Mouse (Mus musculus) spleen, embryonic (tissue): Measurements from ENCODE around the gene Ino80b.

Source experiments
- CTCF ChIA-PET: fragments of 350-600 bp; sonication (Branson Sonifier 250); formaldehyde crosslinking; loops from one replicate; lab custom pipeline; 2022; lab: Charles Lee

Gene Ino80b

DNA sequence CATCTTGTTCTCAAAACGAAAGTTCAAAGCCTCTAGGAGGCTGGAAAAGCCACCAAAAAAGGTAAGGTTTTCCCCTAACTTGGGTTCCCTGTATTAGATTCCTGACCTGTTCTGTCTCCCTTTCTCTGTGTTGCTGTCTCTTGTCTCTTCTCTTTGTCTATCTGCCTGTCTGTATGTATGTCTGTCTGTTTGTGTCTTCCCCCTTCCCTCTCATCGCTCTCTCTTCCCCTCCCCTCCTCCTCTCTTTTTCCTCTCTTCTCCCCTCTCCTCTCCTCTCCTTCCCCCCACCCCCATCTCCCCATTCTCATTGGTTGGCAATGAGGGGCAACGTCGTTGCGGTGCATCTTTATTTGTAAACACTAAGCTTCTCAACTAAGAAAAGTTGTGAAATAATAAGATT is at the start of gene Ino80b:
TSS of gene Ino80b (minus strand) at position 101 of the 400 bp plus-strand sequence.
- CTCF ChIA-PET: interaction anchor here (0.6 kb wide), 3 partner anchors 19 to 93 kb away, joined by 7 to 16 read pairs (median 9); no protein-coding TSS in a partner anchor

DNA sequence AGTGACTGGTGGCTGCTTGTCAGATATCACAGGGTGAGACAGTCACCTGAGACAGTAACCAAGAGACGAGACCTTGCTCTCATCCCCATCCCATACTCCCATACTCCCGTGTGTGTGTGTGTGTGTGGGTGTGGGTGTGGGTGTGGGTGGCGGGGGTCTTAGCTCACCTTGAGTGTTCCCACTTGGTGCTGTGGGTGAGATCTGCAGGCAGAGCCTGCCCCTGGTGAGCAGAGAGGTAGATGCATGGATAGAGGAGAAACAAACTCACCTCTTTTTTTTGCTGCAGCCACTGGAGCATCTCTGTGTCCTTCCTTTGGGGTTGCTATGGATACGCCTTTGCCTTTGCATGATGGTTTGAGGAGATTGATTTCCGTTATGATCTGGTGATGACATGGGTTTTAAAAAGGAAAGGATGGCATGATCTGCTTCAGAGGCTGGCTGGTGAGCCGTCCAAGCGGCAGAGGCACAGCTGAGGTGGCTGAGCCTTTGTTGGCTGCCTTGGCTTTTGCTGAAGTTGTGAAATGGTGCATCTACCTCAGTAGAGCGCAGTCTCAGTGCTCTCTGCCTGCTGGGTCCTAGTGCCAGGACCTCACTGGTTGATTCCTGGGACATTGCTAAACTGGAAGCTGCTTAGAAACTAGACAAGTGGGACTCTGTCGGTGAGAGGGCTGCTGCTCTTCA is 47.1 kb upstream of the Ino80b start:
- CTCF ChIA-PET: no interaction called here

DNA sequence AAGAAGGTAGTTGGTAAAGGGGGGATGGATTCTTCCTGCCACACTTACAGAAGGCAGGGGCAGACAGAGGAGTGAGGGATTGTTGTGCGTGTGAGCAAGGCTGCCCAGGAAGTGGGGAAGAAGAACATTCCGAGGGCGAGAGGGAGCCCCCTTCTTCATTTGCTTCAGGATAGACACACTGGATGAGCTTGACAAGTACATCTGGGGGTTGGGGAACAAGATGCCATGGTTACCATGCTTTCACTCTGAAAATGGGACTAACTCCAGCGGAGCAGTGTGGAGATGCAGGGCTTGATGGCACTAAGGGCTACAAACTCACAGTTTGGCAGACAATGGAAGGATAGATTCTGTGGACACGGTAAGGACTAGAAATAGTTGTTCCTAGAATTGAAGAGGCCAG is 45.8 kb upstream of the Ino80b start:
- CTCF ChIA-PET: no interaction called here

DNA sequence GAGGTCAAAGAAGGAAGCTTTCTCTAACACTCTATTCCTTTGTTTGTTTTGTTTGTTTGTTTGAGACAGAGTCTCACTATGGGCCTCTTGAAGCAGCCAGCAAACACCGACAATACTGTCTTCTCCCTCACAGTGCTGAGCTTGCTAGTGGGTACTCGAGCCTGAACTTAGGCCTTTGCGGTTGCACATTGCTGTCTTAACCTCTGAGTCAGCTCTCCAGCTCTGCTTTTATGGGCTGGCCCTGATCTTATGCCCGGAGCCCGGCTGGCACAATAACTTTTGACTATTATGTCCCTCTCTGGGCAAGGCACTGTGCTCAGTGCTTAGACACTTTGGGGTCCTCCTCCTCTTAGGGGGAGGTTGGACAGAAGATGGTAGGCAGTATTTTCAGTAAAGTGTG is 44.6 kb upstream of the Ino80b start:
- CTCF ChIA-PET: interaction anchor here (0.6 kb wide), 1 partner anchor 31 kb away, joined by 4 read pairs; no protein-coding TSS in a partner anchor

DNA sequence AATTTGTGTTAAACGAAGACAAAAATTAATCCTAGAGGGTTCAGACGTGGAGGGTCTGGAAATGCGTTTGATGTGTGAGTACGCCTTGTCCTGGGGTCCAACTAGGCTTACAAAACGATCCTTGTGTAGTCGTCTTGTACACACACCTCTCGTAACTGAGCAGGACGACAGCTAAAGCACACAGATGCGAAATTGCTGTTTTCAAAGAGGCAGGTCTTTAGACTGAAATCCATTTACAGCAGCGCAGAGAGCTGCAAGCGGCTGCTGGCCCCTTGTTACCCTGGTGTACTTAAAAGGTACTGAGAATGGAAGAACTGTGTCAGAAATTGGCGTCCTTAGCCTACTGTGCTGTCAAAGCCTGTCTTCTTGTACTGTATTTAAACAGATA is 41.0 kb upstream of the Ino80b start:
- CTCF ChIA-PET: no interaction called here

DNA sequence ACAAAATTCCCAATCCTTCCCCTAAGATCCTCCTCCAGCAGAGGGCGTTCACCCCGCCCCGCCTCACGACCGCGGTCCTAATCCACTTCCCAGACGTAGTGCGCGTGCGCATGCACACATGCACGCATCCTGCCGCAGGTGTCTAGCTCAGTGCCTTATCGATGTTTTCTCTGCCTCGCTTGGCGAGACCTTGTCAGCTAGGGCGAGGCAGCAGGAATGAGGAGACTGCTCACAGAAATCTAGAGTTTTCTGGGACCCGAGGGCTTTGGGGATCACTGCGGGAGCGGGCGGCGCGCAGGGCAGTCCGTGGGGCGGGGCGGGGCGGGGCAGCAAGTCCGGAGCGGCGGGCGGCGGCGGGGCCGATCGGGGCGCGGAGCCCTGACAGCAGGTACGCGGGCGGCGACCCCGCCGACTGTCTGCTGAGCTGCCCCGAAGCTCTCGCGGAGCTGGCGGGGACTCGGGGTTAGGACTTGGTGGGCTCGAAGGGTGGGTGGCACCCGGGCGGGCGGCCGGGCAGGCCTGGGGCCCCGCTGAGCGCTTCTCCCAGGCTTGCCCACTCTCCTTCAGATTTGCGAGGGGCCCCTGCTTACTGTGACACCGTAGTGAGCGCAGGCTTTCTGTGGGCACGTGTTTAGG is 40.5 kb upstream of the Ino80b start, which contains the start of gene Dctn1:
TSS of gene Dctn1 (plus strand) at position 314 of the 636 bp plus-strand sequence.
- CTCF ChIA-PET: no interaction called here

DNA sequence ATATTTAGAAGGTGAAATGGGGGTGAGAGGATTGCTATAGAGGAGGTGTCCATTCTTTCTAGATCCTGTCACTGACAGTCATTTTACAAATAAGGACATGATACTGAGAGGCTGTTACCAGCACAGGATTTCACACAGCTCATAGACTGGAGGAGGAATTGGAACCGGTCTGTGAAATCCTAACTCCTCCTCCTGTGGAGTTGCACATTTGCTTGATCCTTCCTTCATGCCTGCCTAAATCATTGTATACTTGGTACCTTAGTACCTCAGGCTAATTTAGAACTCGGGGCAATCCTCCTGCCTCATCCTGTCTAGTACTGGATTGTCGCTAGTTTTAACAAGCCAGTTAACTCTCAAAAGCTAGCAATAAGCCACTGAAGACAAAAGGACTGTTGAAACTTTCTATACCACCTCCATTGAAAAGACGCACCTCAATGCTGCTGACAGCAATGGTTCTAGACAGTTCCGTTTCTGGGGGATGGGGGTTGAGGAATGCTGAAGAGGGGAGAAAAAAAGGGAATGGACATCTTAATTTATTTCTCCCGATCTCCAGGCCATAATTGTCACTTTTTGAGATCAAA is 39.9 kb upstream of the Ino80b start:
- CTCF ChIA-PET: no interaction called here

DNA sequence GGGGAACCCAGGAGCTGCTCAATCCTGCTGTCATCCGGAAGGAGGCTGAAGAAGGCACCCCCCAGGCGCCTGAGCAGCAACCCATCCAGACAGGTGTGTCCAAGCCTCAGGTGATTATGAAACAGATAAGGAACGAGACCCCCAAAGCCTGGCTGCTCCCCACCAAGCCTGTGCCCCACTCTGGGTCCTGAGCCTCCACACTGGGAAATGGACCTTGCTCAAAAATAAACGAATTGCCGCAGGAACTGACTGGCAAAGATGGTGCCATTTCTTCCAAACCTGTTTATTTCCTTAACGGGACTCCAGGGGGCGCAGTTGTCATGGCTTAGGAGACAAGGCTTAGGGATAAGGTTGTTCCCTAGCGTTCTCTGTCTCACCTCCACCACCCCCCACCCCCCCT is 37.5 kb upstream of the Ino80b start:
- CTCF ChIA-PET: no interaction called here

DNA sequence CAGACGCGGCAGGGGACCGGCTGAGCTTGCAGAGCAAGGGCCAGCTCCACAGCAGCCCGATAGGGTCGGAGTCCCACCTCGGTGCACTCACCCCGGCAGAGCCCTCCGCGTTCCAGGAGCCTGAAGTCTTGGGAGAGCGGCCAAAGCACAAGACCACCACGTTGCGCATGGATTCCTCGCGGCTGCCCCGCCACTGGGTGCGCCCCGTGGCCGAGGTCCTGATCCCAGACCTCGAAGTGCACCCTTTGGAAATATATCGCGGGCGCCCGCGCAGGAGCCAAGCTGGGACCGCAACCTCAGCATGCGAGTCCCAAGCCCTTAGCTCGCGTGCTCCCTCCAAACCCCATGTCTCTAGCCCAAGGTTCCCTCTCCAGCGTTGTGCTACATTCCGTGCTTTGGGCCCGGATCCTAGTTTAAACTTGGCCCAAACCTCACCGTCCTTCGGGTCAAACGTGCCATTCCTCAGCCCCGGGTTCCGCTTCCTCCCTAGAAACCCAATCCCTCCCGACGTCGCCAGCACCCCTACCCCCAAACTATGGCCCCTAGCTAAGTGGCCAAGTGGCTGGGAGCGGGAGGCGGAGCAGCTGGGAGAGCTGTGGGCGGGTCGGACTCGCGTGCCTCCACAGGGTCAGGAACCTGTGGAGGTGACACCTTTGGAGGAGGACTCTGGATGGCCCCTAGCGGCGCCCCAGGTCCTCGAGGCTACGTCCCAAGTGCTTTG is 36.9 kb upstream of the Ino80b start:
- CTCF ChIA-PET: no interaction called here

DNA sequence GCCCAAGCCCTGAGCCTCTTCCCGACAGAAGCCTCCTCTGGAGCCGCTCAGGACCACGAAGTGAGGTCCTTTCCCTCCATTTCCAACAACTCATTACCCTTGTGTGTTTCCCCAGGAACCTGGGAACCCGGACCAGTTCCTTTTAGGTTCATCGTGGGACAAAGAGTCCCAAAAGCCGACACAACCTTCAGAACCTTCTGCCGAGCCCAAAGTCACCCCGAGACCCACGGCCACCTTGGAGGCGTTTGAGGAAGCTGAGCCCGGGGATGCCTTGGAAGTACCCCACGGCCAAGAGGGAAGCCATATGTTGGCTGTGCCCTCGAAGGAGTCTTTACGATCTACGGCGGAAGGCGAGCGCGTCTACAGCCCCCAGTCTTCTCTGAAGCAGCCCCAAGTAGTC is 36.2 kb upstream of the Ino80b start:
- CTCF ChIA-PET: no interaction called here

DNA sequence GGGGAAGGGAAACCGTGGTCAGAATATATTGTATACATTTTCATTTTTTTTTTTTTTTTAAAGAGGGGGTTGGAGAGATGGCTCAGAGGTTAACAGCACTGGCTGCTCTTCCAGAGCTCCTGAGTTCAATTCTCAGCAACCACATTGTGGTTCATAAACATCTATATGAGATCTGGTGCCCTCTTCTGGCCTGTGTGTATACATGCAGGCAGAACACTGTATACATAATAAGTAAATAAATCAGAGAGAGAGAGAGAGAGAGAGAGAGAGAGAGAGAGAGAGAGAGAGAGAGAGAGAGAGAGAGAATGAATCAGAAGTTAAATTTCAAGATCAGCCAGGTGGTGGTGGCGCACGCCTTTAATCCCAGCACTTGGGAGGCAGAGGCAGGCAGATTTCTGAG is 34.2 kb upstream of the Ino80b start:
- CTCF ChIA-PET: interaction anchor here (0.7 kb wide), 2 partner anchors 54 to 169 kb away, joined by 3 to 18 read pairs; no protein-coding TSS in a partner anchor

DNA sequence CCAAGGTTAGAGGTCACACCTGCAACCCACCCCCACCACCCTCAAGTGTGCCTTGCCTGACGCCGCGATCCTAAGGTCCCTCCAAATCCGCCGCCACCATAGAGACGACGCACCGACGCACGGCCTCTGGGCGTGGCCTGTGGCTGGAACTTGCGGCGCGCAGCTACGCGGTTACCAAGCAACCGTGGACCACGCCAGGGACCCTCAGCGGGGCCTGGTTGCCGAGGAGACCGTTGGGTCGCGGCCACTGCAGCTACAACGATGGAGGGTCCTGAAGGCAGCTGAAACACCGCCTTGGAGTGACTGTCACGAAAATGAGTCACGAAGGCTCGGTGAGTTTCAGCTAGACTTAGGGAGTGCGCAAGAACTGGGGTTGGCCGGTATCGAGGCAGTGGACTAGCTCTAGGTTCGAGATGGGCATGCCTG is 31.0 kb upstream of the Ino80b start, which contains the start of the genes Wdr54 and 1700003E16Rik:
TSS of gene Wdr54 (minus strand) at position 139 of the 426 bp plus-strand sequence.
TSS of gene 1700003E16Rik (plus strand) at position 146 of the 426 bp plus-strand sequence.
- CTCF ChIA-PET: interaction anchor here (0.7 kb wide), 1 partner anchor 442 kb away, joined by 8 read pairs; no protein-coding TSS in a partner anchor

DNA sequence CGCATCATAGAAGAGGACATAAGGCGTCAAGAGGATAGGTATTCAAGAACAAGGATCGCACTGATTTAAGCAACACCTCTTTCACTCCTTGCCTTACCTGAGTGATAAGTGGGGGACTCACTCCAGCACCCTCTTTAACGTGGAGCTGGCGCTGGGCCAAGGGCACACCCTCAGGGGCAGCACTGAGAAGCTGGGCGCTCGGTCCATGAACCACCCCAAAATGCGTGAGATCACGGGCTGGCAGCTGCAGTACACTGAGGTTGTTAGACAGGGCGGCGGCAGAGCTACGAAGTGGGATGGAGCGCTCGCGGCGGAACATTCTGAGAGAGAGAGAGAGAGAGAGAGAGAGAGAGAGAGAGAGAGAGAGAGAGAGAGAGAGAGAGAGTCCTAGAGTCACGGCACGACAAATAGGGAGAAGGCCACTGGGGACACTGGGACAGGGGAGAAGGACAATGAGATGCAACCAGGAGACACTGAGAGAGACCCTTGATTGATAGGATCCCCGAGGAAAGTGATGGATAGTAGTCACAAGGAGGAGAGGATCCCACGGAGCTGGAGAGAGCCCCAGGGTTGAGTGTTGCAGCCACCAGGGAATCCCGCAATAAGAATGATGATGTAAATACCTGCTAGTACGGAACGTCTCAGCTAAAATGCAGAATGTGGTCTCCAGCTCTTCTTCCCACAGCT is 30.5 kb upstream of the Ino80b start:
- CTCF ChIA-PET: interaction anchor here (0.7 kb wide), 2 partner anchors 9 to 441 kb away, joined by 8 to 13 read pairs; no protein-coding TSS in a partner anchor

DNA sequence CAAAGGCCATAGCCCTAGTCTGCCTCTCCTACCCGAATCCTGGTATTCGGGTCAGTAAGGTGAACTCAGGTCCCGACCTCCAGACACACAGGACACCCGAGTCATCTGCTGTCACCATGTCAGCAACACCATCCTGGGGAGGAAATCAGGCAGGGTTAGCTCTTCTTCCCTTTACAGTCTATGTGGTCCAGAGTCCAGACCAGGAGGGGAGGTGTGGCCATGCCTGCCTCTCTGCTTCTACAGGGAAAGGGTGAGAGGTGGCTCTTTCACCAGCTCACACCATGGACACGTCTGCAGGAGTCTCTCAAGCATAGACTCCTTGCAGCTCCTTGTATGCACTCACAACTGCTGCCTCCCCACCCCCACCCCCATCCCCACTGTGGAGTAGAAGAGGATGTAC is 28.3 kb upstream of the Ino80b start:
- CTCF ChIA-PET: no interaction called here

DNA sequence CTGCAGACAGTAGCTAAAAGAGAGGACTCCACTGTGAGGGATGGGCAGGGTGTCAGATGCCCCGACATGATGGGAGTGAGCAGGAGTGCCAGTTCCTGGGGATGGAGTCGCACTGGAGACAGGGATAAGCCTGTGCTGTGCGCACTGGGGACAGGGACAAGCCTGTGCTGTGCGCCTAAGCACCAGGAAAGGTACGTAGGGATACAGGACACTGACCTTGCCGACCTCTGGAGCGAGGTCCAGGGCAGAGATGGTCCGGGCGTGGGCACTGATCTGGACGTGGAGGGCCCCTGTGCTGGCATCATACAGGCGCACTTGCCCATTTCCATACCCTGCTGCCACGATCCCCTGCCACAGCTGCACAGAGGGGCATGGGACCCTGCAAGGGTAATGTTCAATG is 27.8 kb upstream of the Ino80b start:
- CTCF ChIA-PET: no interaction called here

DNA sequence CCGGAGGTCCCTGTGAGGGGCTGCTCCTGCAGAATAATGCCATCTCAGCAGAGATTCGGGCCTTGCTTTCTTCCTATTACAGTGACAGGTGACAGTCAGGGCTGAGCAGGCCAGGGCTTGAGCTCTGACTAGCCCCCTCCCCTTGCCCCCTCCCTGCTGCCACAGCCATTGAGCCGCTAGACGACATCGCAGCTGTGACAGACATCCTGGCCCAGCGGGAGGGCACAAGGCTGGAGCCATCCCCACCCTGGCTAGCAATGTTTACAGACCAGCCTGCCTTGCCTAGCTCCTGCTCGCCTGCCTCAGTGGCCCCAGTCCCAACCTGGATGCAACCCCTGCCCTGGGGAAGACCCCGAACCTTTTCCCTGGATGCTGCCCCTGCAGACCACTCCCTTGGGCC is 26.5 kb upstream of the Ino80b start:
- CTCF ChIA-PET: no interaction called here

DNA sequence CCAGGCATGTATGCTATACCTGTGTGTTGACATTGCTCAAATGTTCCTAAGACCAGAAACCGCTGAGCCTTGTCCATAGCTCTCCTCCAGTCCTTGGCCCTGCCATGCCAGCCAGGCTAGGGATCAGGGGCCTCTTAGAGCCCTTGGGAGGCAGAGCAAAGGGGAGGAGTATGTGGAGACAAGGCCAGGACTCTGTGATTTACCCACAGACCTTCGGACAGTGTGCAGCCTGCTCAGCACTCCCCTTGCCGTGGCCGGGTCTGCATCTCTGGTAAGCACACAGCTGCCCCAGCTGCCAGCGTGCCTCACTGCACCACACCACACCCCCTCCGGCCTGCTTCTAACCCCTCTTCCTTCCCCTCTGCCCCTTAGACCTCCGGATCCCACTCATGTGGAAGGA is 22.0 kb upstream of the Ino80b start:
- CTCF ChIA-PET: no interaction called here

DNA sequence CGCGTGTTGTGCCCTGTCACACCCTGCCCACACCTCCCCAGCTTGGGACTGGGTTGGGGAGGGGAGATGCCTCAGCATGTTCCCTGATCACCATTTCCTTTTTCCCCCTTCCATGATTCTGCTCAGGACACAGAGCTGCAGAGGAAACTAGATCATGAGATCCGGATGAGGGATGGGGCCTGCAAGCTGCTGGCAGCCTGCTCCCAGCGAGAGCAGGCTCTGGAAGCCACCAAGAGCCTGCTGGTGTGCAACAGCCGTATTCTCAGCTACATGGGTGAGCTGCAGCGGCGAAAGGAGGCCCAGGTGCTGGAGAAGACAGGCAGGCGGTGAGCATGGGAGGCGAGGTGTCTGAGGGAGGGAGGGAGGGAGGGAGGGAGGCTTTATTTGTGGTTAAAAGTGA is 20.6 kb upstream of the Ino80b start:
- CTCF ChIA-PET: interaction anchor here (1.0 kb wide), 1 partner anchor 149 kb away, joined by 3 read pairs; no protein-coding TSS in a partner anchor

DNA sequence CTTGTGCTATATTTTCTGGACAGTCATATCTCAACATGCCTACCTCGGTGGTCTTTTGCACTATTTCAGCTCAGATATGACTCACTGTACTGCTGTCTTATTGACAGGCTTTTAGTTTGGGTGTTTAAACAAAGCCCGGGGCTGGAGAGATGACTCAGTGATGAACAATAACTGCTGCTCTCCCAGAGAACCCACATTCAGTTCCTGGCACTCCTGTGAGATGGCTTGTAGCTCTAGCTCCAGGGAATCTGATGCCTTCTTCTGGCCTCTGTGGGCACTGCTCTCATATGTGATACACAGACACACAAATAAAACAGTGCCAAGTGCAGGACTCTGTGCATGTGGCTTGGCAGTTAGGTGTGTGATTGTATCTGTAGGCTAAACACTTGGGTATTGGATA is 20.0 kb upstream of the Ino80b start:
- CTCF ChIA-PET: interaction anchor here (1.0 kb wide), 1 partner anchor 149 kb away, joined by 3 read pairs; no protein-coding TSS in a partner anchor

DNA sequence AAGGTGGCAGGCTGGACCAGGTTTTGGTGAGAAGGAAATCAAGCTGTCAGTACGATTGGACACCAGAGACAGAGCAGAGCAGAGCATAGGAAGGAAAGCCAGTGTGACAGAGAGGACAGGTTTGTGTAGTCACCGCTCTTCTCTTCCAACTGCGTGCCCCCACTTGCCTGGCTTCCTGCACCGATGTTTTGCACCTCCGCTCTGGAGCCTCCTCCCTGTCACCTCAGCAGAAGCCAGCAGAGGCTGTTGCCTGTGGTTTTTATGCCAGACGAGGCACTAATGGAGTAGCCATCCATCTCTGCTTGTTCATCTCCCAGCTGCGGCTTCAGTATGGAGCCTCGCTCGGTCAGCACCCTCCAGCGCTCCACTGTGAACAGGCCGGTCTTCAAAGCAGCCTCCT is 17.7 kb upstream of the Ino80b start:
- CTCF ChIA-PET: no interaction called here

DNA sequence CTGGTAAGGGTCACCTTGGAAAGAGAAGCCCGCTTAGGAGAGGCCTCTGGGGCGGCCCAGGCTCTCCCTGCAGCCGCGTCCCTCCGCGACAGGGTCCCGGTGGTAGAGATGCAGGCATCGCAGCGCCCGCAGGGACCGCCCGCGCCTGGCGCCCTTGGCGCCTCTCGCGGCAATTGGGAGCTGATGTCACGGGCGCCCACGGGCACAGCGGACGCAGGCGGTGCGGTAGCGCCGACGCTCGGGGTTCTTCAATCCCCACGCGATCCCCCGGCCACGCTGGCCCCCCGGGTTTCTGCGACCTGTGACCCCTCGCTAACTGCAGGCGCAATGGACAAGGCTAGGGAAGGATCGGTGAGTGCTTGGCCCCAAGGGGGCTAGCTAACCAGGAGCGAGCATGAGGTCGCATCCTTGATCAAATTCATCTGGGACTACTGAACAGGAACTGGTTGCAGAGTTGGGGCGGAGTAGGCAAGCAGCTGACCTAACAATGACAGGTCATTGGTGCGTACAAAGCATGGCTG is 17.0 kb upstream of the Ino80b start:
- CTCF ChIA-PET: no interaction called here
